Mouse (Mus musculus) liver, embryonic 15.5 days (tissue): ENCODE measurements at regions not wholly inside any gene's neighbourhood (a gene's known extent, or its start where the extent isn't known, plus 50 kb on each side); places are given as distances from the start of the nearest gene placed in this dataset.

Source experiments
- ATAC-seq: fragments of 200-750 bp; cut with Nextera tagmentation; 2 replicates; pipeline ENCODE4 v1.8.0; 2017; ENCODE audit warnings: moderate number of reproducible peaks, mild to moderate bottlenecking, moderate library complexity; ENCODE audit not compliant: insufficient read depth
- H3K27ac ChIP-seq: fragments of 300-500 bp; sonication (generic); replicated peaks from 2 replicates; pipeline ENCODE4 v1.5.1; 2015; ENCODE audit warnings: mild to moderate bottlenecking, inconsistent platforms
- H3K27me3 ChIP-seq: fragments of 300-500 bp; sonication (generic); 2 replicates; pipeline ENCODE4 v1.6.1; 2015; ENCODE audit warnings: mild to moderate bottlenecking, inconsistent platforms
- H3K36me3 ChIP-seq: fragments of 300-500 bp; sonication (generic); replicated peaks from 2 replicates; pipeline ENCODE4 v1.6.1; 2015; ENCODE audit warnings: moderate library complexity, mild to moderate bottlenecking, inconsistent platforms
- H3K4me1 ChIP-seq: fragments of 300-500 bp; sonication (generic); replicated peaks from 2 replicates; pipeline ENCODE4 v1.6.1; 2015; ENCODE audit warnings: inconsistent platforms
- H3K4me2 ChIP-seq: fragments of 300-500 bp; sonication (generic); 2 replicates; pipeline ENCODE4 v1.6.1; 2015; ENCODE audit warnings: moderate library complexity, mild to moderate bottlenecking, inconsistent platforms
- H3K4me3 ChIP-seq: fragments of 300-500 bp; sonication (generic); replicated peaks from 2 replicates; pipeline ENCODE4 v1.5.1; 2015; ENCODE audit warnings: mild to moderate bottlenecking, inconsistent platforms
- H3K9ac ChIP-seq: fragments of 300-500 bp; sonication (generic); 2 replicates; pipeline ENCODE4 v1.6.1; 2015; ENCODE audit warnings: moderate library complexity, mild to moderate bottlenecking, inconsistent platforms
- H3K9me3 ChIP-seq: fragments of 300-500 bp; sonication (generic); replicated peaks from 2 replicates; pipeline ENCODE4 v1.6.1; 2016; ENCODE audit warnings: inconsistent platforms
- WGBS: fragments of 180-500 bp; shearing (Covaris S2); methylation state at CpG from one replicate; pipeline ENCODE4 v1.1.7; 2015; ENCODE audit warnings: mixed read lengths; ENCODE audit not compliant: insufficient replicate concordance; 5-methylcytosine and 5-hydroxymethylcytosine counted together

GRCm38 (mm10) chr5:133143679-133144078 lies 600.5 kb upstream of the Auts2 start:
- 89% methylated on average over 1 of the region's 1 CpGs for WGBS
- no peak for ATAC-seq

DNA sequence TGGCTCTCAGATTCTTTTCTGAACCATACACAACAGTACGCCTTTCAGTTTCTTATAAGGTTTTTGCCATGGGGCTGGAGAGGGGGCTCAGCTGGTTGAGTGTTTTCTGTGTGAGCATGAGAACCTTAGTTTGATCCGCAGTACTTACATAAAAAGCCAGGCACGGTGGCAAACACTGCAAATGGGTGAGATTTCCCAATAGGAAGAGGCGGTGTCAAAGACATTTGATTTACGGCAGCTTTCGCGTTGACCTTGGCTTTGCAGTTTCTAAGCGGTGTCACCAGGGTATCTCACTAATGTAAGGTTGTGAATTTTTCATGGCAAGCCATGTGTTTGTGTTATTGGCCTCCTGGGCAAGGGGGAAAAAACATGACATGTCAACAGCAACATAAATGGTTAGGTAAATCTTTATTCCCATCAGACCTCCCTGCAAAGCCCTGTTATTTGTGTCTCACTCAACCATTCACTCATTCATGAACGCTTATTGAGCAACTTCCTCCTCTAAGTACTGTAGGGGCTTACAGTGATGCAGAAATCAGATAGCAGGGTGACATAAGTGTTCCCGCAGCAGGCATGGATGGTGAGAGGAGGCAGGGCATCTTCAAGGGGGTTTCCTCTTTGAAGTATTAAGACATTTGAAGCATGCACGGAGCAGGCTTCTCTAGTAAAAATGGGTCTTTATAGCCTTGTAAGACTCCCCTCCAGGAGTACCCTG lies 599.4 kb upstream of the Auts2 start:
- no peak for ATAC-seq
- WGBS: 17% methylated on average over 11 of the region's 11 CpGs
- Histone ChIP-seq H3K9me3 (no peaks in the 10 kb centered on the region), H3K4me2 (no peak overlapping the region), H3K4me3 (no peak overlapping the region), H3K27ac (no peak overlapping the region), H3K9ac (no peak overlapping the region), H3K36me3 (no peaks in the 10 kb centered on the region), H3K4me1 (no peaks in the 10 kb centered on the region), H3K27me3 (no peaks in the 10 kb centered on the region)

More at GRCm38 (mm10) chr5:133143679-133144078, 600.5 kb upstream of the Auts2 start:
- H3K4me1 ChIP-seq: no peaks in the 10 kb centered on the region
- H3K4me3 ChIP-seq: no peak overlapping the region
- H3K4me2 ChIP-seq: no peak overlapping the region
- H3K27me3 ChIP-seq: no peaks in the 10 kb centered on the region
- H3K36me3 ChIP-seq: no peaks in the 10 kb centered on the region
- no peaks in the 10 kb centered on the region for H3K9me3 ChIP-seq
- no peak overlapping the region for H3K9ac ChIP-seq
- no peak overlapping the region for H3K27ac ChIP-seq

- Histone ChIP-seq H3K9me3 (no peaks in the 10 kb centered on the region), H3K27me3 (no peaks in the 10 kb centered on the region), H3K4me1 (no peaks in the 10 kb centered on the region), H3K4me2 (no peak overlapping the region), H3K36me3 (no peaks in the 10 kb centered on the region), H3K9ac (no peak overlapping the region), H3K27ac (no peak overlapping the region), H3K4me3 (no peak overlapping the region)
- WGBS: 68% methylated on average over 2 of the region's 2 CpGs
- ATAC-seq: no peak
These were observed 587.9 kb upstream of the Auts2 start for GRCm38 (mm10) chr5:133131042-133131441.

- 54% methylated on average over 6 of the region's 6 CpGs for WGBS
These were observed 587.2 kb upstream of the Auts2 start for GRCm38 (mm10) chr5:133130316-133130715.

DNA sequence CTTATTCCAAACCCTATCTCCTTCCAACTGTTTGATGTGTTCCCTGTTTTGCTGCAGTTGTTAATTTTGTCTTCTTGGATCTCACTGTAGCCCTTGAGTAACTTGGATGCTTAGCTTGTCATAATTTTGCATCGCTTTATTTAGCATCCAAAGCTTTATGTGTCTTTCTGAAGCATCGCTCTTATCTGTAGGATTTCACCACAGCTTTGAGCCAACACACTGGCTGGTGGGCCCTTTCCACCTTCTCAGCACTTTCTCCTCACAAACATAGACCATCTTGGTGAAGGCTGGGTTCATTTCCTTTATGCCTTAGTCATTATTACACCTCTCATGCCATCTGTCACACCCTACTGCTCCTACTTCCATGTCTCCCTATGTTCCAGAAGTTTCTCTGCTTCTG lies 581.1 kb upstream of the Auts2 start:
- 60% methylated on average over 2 of the region's 2 CpGs for WGBS
- no peak for ATAC-seq
- no peak overlapping the region for H3K4me2 ChIP-seq
- no peaks in the 10 kb centered on the region for H3K27me3 ChIP-seq
- no peak overlapping the region for H3K9ac ChIP-seq
- H3K36me3 ChIP-seq: no peaks in the 10 kb centered on the region
- H3K4me1 ChIP-seq: no peaks in the 10 kb centered on the region
- no peak overlapping the region for H3K4me3 ChIP-seq
- H3K27ac ChIP-seq: no peak overlapping the region
- H3K9me3 ChIP-seq: no peaks in the 10 kb centered on the region; the same call in 1 of the 2 replicates

More at GRCm38 (mm10) chr5:133130316-133130715, 587.2 kb upstream of the Auts2 start:
- no peaks in the 10 kb centered on the region for H3K4me1 ChIP-seq
- no peaks in the 10 kb centered on the region for H3K36me3 ChIP-seq
- no peak overlapping the region for H3K27ac ChIP-seq
- no peaks in the 10 kb centered on the region; the same call in 1 of the 2 replicates for H3K9me3 ChIP-seq
- H3K9ac ChIP-seq: no peak overlapping the region
- no peaks in the 10 kb centered on the region for H3K27me3 ChIP-seq
- no peak overlapping the region for H3K4me3 ChIP-seq
- ATAC-seq: no peak
- H3K4me2 ChIP-seq: no peak overlapping the region

- Histone ChIP-seq H3K27me3 (no peaks in the 10 kb centered on the region), H3K9me3 (no peaks in the 10 kb centered on the region), H3K36me3 (no peaks in the 10 kb centered on the region), H3K4me3 (no peak overlapping the region), H3K4me2 (no peak overlapping the region), H3K9ac (no peak overlapping the region), H3K27ac (no peak overlapping the region), H3K4me1 (no peaks in the 10 kb centered on the region)
- no peak for ATAC-seq
- WGBS: 58% methylated on average over 4 of the region's 4 CpGs
These were observed 570.8 kb upstream of the Auts2 start for GRCm38 (mm10) chr5:133113946-133114345.

DNA sequence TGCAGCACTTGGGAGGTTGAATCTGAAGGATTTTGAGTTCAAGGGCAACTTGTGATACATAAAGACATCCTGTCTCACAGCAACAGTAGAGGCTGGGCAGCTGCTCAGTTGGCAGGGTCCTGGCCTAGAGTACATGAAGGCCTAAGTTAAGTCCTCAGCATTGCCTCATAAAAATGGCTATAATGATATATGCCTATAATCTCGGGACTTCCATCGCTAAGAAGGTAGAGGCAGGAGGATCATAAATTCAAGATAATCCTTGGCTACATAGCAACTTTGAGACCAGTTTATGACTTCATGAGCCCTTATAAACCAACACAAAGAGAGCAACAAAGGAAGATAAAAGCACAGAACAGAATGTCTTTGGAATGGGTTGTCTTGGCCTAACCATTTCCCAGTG lies 570.0 kb upstream of the Auts2 start:
- Histone ChIP-seq H3K27me3 (no peaks in the 10 kb centered on the region), H3K9ac (no peak overlapping the region)
- no peak for ATAC-seq

GRCm38 (mm10) chr5:133106691-133107354 lies 563.7 kb upstream of the Auts2 start:
- Histone ChIP-seq H3K4me2 (no peak overlapping the region), H3K9ac (no peak overlapping the region), H3K27me3 (no peaks in the 10 kb centered on the region), H3K4me3 (no peak overlapping the region), H3K4me1 (no peaks in the 10 kb centered on the region), H3K27ac (no peak overlapping the region), H3K9me3 (no peaks in the 10 kb centered on the region), H3K36me3 (no peaks in the 10 kb centered on the region)
- 38% methylated on average over 8 of the region's 8 CpGs for WGBS
- no peak for ATAC-seq

More for the DNA sequence above, 570.0 kb upstream of the Auts2 start:
- Histone ChIP-seq H3K9me3 (no peaks in the 10 kb centered on the region), H3K4me1 (no peaks in the 10 kb centered on the region), H3K4me2 (no peak overlapping the region), H3K27ac (no peak overlapping the region), H3K36me3 (no peaks in the 10 kb centered on the region), H3K4me3 (no peak overlapping the region)
- WGBS: 69% methylated on average over 2 of the region's 2 CpGs

- H3K27ac ChIP-seq: no peak overlapping the region
- ATAC-seq: no peak
- H3K4me3 ChIP-seq: no peak overlapping the region
- H3K4me1 ChIP-seq: no peaks in the 10 kb centered on the region
- no peak overlapping the region for H3K9ac ChIP-seq
- WGBS: 37% methylated on average over 1 of the region's 1 CpGs
- H3K27me3 ChIP-seq: no peaks in the 10 kb centered on the region
- H3K9me3 ChIP-seq: no peaks in the 10 kb centered on the region
- H3K36me3 ChIP-seq: no peaks in the 10 kb centered on the region
- H3K4me2 ChIP-seq: no peak overlapping the region
These were observed 553.2 kb upstream of the Auts2 start for GRCm38 (mm10) chr5:133096340-133096739.

DNA sequence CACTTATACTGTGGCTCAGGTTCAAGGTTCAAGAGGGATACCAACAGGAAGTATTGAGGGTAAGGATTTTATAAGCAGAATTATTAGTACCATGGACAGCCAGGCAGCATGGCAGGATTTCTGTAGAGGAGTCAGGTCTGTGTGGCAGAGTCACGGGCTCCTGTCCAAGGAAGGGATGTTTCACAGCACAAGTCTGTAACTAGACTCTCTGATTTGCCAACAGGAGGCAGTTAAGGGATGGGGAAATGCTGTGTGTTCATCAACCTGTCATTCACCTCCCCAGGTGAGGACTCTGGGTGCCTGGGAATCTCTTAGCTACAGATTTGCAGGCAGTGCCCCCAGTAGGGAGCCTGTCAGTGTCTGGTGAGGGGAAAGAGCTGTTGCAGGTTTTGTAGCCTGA lies 541.7 kb upstream of the Auts2 start:
- no peaks in the 10 kb centered on the region for H3K9me3 ChIP-seq
- H3K4me1 ChIP-seq: no peaks in the 10 kb centered on the region
- no peak overlapping the region for H3K27ac ChIP-seq
- H3K36me3 ChIP-seq: no peaks in the 10 kb centered on the region
- H3K27me3 ChIP-seq: no peaks in the 10 kb centered on the region
- H3K9ac ChIP-seq: no peak overlapping the region
- no peak overlapping the region for H3K4me2 ChIP-seq
- no peak for ATAC-seq
- no peak overlapping the region for H3K4me3 ChIP-seq
- WGBS: 41% methylated on average over 1 of the region's 1 CpGs

DNA sequence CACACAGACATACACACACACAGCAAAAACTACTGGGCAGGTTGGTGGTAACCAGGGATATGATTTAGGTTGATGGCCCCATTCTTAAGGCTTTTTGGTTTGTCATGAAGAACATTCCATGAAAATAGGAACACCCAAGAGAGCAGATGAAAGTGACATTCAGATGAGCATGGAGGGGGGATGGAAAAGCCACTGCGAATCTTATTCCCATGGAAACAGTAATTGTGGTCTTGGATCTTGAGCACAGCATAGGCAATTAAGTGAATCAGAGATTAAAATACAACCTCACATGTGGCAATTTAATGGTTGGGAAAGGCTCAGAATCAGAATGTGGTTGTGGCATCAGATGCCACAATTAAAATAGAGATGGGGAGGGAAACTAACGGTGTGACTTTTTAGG lies 537.6 kb upstream of the Auts2 start:
- no peaks in the 10 kb centered on the region for H3K27me3 ChIP-seq
- no peaks in the 10 kb centered on the region for H3K4me1 ChIP-seq
- WGBS: 73% methylated on average over 2 of the region's 2 CpGs
- ATAC-seq: no peak
- no peak overlapping the region for H3K4me2 ChIP-seq
- no peaks in the 10 kb centered on the region for H3K36me3 ChIP-seq
- no peak overlapping the region for H3K9ac ChIP-seq
- H3K9me3 ChIP-seq: no peaks in the 10 kb centered on the region
- no peak overlapping the region for H3K4me3 ChIP-seq
- no peak overlapping the region for H3K27ac ChIP-seq
